Mouse (Mus musculus) induced T-regulatory cell, adult 2 months (primary cell): ENCODE measurements around the gene Nme4.

ENCODE experiments used
- DNase-seq: peaks from one replicate; pipeline ENCODE4 v3.0.0-alpha.2; 2012; ENCODE audit warnings: low read depth

Gene Nme4

DNA sequence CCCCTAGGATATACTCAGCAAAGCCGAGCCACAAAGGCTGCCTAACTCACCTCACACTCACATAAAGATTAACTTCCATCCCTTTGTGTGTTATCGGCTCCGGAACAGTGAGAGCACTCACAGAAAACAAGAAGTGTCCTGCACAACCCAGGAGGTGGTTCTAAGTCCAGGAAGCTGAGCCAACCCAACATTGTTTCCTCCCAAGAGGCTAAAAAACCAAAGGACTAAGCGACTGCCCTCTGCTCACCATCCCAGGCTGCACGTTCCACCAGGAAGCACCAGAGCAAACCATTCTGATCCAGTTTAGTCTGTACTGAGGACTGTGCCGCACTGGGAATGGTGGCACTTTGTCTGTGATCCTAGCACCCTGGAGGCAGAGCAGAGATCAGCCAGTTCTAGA is 30.5 kb downstream of the Nme4 start:
- no peak for DNase-seq

DNA sequence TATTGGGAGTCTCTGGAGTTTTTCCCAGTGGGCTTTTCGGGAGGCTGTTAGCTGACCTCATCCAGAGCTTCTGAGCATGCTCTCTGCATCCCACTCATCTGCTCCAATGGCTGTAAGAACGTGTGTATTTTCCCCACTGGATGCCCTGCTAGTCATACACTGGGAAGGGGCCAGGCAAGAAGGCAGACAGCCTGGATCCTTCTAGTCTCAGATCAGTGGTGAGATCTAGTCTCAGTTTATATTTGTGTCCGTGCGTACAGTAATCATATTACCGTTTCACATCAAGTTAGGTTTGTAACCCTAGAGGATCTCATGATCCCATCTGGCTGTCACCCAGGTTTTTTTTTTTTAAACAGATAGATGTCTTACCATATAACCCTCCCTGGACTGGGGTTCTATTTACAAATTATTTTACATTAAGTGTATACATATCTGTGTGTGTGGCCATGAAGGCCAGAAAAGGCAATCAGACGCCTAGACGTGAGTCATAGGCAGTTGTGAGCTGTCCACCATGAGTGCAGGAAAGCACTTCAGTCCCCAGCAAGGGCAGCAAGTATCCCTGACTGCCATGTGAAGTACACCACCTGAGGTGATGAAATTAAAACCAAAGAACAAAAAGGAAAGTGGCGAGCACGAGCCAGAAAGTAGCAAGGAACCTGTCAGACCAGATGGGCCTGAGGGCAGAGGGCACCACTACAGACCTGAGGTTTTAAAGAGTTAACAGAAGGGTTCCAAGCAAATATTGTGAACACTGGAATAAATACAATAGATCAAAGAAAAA is 37.4 kb downstream of the Nme4 start:
- DNase-seq: no peak

DNA sequence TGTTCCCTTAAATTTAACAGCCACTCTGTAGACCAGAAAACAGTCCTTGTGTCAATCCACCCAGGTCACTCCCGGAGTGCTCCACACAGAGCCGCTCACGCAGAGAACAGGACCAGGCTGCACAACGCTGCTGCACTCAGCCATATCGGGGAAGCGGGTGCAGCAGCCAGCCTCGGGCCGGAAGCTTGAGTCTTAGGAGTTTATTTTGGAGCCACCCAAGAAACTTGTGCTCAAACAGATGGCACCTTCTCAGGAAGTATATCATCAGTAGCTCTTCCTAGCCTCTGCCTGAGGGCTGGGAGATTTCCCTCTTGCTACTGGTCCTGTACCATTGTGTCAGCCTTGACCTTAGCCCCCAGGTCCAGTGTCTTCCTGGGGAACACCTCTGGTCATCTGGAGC is 38.1 kb downstream of the Nme4 start:
- DNase-seq: no peak

DNA sequence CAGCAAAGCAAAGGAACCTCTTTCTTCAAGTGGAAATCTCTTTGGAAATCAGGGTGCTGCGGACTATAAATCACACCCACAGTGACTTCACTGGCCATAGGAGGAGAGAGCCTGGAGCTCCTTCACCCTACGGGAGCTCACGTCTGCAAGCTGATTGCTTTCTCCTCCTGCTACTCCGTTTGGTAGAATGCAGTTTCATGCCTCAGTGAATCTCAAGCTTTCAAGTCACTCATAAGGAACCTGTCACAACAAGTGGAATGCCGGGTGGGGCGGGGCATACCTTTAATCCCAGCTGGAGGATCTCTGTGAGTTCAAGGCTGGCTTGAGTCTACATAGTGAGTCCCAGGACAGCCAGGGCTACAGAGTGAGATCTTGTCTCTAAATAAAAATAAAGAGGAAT is 40.2 kb downstream of the Nme4 start:
- no peak for DNase-seq

DNA sequence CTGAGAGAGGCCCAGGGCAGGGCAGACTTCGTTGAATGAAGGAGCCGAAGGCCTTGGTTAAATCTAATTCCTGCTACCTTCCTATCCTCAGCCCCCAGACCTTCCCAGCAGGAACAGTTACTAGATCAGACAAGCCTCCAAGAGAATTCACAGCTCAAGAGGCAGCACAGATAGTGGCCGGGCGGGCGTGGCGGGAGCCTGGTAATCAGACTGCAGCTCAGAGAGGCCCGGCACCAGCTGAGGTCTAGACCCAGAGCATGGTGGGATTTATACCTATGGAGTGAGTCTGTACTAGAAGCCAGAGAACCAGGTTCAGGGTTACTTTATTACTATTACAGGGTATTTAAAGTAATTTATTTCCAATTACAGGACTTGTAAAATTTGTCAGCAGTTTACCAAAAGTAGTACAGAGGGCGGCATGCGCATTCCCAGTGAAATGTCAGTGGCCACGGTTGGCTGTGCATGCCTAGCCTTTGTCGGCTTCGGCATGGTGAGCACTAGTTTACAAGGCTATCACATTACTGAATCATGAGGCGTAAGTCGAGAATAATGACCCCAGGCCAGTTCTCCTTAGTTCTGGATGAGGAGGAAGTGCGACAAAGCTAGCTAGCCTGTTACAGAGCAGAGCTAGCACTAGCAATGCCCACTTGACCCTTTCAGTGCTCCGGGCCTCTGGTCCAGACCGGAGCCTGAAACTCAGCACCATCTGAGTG is 41.1 kb downstream of the Nme4 start:
- no peak for DNase-seq

DNA sequence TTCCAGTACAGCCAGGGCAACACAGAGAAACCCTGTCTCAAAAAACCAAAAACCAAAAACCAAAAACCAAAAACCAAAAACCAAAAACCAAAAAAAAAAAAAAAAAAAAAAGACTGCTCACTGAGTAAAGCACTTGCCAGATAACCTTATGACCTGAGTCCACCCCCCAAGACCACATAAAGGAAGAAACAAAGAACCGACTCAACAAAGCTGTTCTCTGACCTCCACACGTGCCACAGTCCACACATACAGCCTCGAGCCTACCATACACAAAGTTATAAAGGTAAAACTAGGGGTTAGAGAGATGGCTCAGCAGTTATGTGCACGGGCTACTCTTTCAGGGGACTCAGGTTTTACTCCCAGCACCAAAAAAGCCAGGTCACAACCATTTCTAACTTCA is 42.7 kb downstream of the Nme4 start:
- DNase-seq: no peak

DNA sequence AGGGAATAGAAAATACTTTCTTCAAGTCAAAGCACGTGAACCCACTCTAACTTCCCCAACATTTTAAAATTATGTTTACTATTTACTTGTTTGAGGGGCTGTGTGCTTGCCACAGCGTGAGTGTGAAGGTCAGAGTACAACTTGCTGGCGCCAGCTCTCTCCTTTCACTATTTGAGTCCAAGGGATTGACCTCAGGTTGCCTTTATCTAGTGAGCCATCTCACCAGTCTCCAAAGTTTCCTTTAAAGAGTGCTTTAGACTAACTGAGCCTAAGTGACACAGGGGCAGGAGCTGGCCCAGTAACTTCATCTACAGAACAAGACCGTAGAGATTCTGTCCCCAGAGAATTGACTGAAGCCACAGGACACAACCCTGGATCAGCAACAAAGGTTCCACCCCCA is 43.3 kb downstream of the Nme4 start:
- DNase-seq: no peak

DNA sequence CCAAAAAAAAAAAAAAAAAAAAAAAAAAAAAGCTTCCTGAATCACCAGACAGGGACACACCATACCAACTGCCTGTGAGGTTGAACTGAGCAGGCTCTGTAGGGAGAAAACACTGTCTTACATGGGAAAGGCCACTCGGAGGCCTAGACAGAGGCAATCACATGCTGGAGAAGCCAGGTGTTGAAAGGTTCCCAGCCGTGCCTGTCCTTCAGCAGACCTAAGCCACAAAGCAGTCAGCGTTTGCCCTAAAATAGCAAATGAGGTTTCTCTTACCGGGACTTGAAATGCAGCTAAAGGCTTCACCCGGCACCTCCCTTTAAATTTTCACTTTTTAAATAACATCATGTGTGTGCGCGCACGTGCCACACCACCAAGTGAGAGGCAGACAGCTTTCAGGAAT is 47.3 kb downstream of the Nme4 start:
- no peak for DNase-seq

DNA sequence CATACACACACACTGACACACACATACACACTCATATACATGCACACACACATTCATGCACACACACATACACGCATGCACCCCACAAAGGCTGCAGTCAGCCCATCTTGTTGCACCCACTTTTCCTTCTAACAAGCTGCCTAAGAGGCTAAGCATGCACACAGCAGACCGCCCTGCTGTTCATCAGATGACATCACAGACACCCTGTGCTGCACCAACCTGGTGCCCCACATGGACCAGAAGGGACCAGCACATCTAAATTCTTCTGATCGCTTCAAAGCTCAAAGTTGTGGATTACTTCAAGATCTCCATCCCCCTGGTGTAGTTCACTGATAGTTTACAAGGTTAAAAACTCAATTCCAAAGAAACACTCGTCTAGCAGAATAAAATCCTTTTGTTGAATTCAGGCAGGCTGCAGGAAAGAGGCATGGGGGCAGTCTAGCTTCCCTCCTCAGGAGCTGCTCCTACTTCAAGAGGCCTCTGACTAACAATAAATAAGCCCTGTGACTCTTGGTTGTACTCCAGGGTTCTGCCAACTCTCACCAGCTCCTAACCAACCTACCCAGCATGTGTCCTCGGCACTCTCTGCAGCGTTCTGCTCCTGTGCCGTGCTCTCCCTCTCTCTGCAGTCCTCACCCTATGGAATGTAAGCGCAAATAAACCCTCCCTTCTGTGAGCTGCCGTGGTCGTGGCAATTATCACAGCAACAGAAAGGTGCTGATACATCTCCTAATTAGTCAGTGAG is 49.0 kb downstream of the Nme4 start:
- no peak for DNase-seq

DNA sequence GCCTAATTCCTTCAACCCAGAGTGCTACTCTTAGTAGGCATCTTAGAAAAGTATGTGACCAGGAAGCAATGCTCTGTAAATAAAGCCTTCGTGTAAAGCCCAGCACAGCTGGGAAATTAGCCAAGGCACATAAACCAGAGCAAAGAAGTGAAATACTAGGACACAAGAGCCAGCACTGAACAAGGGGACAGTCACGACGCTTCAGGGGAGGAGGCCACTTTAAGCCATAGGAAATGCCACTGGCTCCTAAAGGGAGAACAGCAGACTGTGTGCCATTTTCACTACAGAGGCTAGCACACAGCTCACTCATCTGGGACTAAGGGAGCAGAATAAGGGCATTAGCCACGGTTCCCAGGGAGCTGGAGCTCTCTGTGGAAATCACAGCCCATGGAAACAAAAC is 50.1 kb downstream of the Nme4 start:
- DNase-seq: no peak

DNA sequence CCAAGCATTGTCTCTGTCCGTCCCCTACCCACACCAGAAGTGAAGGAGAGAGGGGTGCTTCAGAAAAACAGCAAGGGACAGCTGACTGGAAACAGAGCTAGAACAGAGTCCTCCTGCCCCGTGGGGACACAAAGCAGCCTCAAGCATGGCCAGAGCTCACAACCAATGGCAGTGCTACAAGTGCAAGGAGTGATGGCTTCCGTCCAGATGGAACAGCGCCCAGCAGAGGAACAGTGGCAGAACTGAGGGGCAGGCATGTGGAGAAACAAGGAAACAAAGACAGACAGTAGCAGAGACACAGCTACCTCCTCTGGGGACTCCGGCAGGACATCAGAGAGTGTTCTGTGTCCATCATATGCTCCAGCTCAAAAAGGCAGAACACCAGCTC is 52.2 kb downstream of the Nme4 start:
- no peak for DNase-seq

DNA sequence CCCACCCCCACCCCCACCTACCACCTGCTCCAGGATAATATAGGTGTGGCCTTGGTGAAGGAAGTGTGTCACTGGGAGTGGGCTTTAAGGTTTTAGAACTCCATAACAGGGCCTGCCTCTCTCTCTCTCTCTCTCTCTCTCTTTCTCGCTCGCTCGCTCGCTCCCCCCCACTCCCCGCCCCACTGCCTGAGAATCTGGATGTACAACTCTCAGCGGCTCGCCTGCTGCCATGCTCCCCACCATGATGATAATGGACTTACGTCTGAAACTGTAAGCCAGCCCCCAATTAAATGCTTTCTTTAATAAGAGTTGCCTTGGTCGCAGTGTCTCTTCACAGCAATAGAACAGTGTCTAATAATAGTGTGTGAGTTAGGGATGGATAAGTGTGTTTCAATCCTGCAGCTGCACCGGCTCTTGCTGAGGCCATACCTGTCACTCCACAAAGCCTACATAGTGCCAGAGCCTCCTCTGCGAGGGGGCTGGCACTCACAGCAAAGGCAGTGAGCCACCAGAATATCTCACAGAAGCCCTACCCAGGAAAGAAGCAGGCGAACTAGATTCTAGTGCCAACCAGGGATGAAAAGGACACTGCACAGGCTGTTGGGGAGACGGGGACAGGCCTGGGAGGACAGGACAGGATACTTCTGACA is 52.7 kb downstream of the Nme4 start:
- DNase-seq: no peak
